Mouse (Mus musculus) thymus, adult 18-20 months (tissue): ENCODE data around the gene Olfr223.
"Not testable (repeated sequence)": the region's sequence is repeated elsewhere in the genome, so short reads cannot be mapped to it uniquely, and the experiment has no call there.

ENCODE experiments used
- DNase-seq, 2 experiments: peaks; one replicate each; pipeline ENCODE4 v3.0.0; 2022; ENCODE audit warnings: mixed read lengths in 2 of 2

Olfr223 gene

DNA sequence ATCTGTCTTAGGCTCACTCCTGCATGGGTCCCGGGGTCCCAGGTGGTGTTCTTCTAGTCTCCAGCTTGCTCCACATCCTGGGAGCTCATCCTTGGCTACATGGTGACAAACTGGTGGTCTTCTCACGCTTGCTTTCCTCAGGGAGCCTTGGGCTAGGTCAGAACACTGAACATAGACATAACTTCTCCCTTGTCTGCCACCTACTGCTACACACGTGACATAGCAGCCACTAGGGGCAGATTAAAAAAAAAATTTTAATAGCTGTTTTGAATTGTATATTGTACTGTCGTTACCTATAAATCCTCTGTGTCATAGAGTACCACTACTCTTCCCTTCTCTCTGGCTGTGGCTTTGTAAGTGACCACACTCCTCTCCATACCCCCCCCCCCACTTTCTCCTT, 3.0 kb upstream of the Olfr223 start:
- no peak for DNase-seq

DNA sequence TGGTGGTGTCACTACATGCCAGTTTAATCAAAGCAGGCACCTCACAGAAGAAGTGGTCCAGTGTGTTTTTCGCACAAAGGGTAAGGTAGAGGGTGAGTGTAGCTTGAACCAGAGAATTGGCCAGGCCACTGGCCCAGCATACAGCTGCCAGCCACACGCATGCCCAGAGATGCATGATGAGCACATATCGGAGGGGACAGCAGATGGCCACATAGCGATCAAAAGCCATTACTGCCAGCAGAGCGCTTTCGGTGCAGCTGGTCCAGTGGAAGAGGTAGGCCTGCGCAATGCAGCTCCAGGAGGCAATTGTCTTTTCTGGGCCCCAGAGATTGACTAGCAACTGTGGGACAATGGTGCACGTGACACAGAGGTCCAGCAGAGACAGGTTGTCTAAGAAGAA, 3.6 kb downstream of the Olfr223 start:
- DNase-seq, result no peak

DNA sequence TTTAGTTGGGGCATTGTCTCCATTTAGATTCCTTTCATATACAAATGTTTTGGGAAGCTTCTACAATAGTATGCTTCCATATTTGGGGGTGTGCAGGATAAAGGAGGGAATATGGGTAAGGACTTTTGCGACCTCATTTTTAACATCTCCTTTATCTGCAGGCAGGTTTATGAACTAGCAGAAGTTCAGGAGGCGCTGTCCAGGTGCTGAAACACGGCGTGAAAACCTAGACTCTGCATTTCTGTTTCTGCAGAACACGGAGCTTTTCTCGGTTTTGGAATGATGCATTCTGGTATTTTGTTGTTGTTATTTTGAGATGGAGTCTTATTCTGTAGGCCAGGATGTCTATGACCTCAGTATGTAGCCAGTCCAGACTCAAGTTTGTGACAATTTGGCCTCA, 8.6 kb downstream of the Olfr223 start:
- DNase-seq, result no peak

GRCm38 (mm10) chr11:59576135-59576534, 17.0 kb downstream of the Olfr223 start, which contains the start of gene Olfr222:
Gene Olfr222, minus strand, starts transcription at chr11:59576235.
- not testable (repeated sequence) for DNase-seq

GRCm38 (mm10) chr11:59575726-59576125, 17.4 kb downstream of the Olfr223 start:
- no peak for DNase-seq

DNA sequence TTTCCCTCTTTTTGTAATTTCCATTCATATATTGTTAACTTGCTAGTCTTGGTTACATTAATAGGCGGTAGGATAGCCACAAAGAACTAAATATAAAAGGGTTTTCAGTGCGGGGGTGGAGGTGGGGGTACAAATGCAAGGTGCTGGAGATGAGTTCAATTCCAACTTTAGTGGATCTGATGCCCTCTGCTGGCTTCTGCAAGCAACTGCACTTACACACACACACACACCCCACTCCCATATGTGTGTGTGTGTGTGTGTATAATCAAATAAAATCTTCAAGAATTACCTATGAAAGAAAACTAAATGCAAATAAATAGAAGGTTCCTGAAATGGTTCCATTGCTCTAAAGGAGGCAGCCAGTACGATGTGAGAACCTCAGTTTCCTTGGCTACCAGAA, 23.8 kb downstream of the Olfr223 start:
- no peak for DNase-seq

- no peak for DNase-seq
Measured at GRCm38 (mm10) chr11:59562837-59563236, 30.3 kb downstream of the Olfr223 start.

GRCm38 (mm10) chr11:59562336-59562735, 30.8 kb downstream of the Olfr223 start:
- no peak for DNase-seq

DNA sequence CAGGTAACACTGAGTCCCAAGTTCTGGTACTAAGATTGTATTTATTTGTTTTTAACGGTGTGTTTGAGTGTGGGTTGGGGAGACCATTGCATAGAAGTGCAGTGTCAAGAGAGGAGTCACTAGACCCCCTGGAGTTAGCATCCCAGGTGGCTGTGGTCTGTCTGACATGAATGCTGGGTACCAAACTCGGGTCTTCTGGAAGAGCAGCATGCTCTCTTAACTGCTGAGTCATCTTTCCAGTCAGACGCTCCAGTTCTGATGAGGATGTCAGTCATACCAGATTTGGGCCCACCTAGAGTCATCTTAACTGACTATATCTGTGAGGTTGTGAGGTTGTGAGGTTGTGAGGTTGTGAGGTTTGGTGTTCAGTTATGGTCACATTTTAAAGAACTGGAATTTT, 32.2 kb downstream of the Olfr223 start:
- DNase-seq, result no peak

DNA sequence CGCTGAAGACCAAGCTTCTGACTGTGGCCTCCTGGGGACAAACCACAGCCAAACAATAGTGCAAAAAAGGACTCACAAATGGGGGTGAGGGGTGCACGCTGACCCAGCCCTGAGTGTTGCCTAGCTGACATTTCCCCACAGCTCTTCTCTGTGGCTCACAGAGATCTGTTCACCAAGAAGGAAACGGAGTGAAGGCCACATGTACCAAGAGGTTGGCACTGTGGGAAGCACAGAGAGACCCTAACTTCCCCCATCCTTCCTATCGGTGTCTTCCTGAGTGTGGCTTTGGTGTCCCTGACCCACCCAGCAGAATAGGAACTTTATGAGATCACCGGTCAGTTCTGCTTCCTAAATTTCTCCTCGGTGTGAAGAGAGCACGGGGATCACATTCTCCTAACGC, 38.6 kb downstream of the Olfr223 start:
- DNase-seq, result no peak

- DNase-seq, result no peak
Measured at GRCm38 (mm10) chr11:59554127-59554526, 39.0 kb downstream of the Olfr223 start.

GRCm38 (mm10) chr11:59544005-59544404, 49.1 kb downstream of the Olfr223 start:
- DNase-seq, result no peak

DNA sequence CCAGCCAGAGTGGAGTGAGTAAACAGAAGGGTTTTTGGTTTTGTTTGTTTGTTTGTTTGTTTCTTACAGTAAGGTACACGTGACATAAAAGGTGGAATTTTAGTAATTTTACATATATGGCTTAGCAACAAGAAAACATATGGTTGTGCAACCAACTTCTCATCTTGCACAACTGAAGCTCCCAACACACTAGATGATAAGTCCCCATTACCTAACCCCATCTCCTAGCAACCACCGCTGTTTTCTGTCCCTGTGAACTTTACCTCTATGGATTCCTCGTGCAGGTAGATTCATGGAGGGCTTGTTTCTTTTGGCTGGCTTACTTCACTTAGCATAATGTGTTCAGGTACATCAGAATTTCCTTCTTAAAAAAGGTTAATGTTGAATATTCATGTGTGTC, 49.7 kb downstream of the Olfr223 start:
- no peak for DNase-seq

GRCm38 (mm10) chr11:59542442-59542841, 50.6 kb downstream of the Olfr223 start:
- DNase-seq, result no peak

- no peak for DNase-seq
Measured at GRCm38 (mm10) chr11:59541324-59541723, 51.8 kb downstream of the Olfr223 start, which contains the start of gene Nlrp3. Gene Nlrp3, plus strand, starts transcription at chr11:59541568.

DNA sequence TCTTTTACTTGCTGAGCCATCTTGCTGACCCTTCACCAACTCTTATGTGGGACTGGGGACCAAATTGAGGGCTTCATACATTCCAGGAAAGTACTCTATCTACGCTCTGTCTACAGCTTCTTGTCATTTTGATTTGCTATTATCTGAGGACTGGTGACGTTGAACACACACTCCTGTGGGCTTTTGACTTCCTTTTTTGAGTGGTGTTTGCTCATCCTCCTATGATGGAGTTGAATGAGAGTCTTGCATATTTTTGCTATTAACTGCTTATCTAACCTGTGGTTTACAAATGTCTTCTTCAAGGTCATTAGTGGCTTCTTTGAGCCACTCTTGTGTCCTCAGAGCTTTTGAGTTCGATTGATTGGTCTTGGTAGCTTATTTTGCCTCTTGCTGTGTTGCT, 53.0 kb downstream of the Olfr223 start:
- no peak for DNase-seq
